Comparison of ENCODE assay signal across 23 mouse cellular contexts in genomic region chr5:80876600-80876999, GRCm38 (mm10).
"Had no signal": no experiment of that assay in that cellular context is flagged by ENCODE, and none has a peak within 500 bp of the region (broad histone marks: within the 10 kb centered on the region; RNA-seq: fewer than 3 reads in every experiment).

No protein-coding gene starts in this region.

- ATAC-seq: hindbrain, postnatal 0 days; intestine, embryonic 16.5 days; liver, embryonic 12.5 days had no signal

- H3K9ac ChIP-seq: heart, embryonic 13.5 days; heart, embryonic 15.5 days; hindbrain, embryonic 13.5 days; hindbrain, embryonic 15.5 days; limb, embryonic 13.5 days; limb, embryonic 15.5 days; liver, embryonic 12.5 days; liver, embryonic 14.5 days had no signal

- H3K4me1 ChIP-seq: heart, embryonic 13.5 days; heart, embryonic 15.5 days; hindbrain, embryonic 13.5 days; hindbrain, embryonic 15.5 days; limb, embryonic 15.5 days; liver, embryonic 12.5 days had no signal

- H3K9me3 ChIP-seq: heart, embryonic 13.5 days; heart, embryonic 15.5 days; hindbrain, embryonic 13.5 days; hindbrain, embryonic 15.5 days; limb, embryonic 13.5 days; limb, embryonic 15.5 days; liver, embryonic 12.5 days had no signal

- H3K36me3 ChIP-seq: heart, embryonic 13.5 days; heart, embryonic 15.5 days; hindbrain, embryonic 13.5 days; hindbrain, embryonic 15.5 days; limb, embryonic 13.5 days; limb, embryonic 15.5 days; liver, embryonic 12.5 days had no signal

- DNase-seq: gastrocnemius, postnatal 14 days; gastrocnemius, postnatal 36 days; heart, adult 18-20 months; heart, postnatal 4 days; kidney, adult 11 months; kidney, adult 8-10 months; kidney, postnatal 10 days; kidney, postnatal 25 days; kidney, postnatal 4 days; layer of hippocampus, postnatal 36 days; left cerebral cortex, postnatal 4 days had no signal

- H3K4me3 ChIP-seq: heart, embryonic 13.5 days; heart, embryonic 15.5 days; hindbrain, embryonic 13.5 days; hindbrain, embryonic 15.5 days; layer of hippocampus, adult 2 months; limb, embryonic 13.5 days; limb, embryonic 15.5 days; liver, embryonic 12.5 days had no signal

- H3K27me3 ChIP-seq: heart, embryonic 13.5 days; heart, embryonic 15.5 days; hindbrain, embryonic 13.5 days; hindbrain, embryonic 15.5 days; limb, embryonic 13.5 days; limb, embryonic 15.5 days; liver, embryonic 12.5 days had no signal

- H3K4me2 ChIP-seq: heart, embryonic 11.5 days; heart, embryonic 13.5 days; heart, embryonic 15.5 days; hindbrain, embryonic 13.5 days; hindbrain, embryonic 15.5 days; limb, embryonic 13.5 days; limb, embryonic 15.5 days; liver, embryonic 12.5 days had no signal

- H3K27ac ChIP-seq: heart, embryonic 13.5 days; heart, embryonic 15.5 days; hindbrain, embryonic 13.5 days; hindbrain, embryonic 15.5 days; hindbrain, postnatal 0 days; layer of hippocampus, adult 2 months; limb, embryonic 13.5 days; limb, embryonic 15.5 days; liver, embryonic 12.5 days; liver, embryonic 14.5 days had no signal
